Mouse (Mus musculus): Measurements from ENCODE around the gene Tmem200a. TPM values are rescaled to one million over a fixed set of nuclear protein-coding genes. Genes with fewer than 3 reads are reported as not detected.

The Tmem200a gene
- total and polyA plus RNA-seq, 3 experiments: not detected

GRCm38 (mm10) chr10:25931796-25932195, 147.1 kb downstream of the Tmem200a start:
- no peaks in the 10 kb centered on the region for H3K27me3 ChIP-seq (replicated peaks)
- dilution Hi-C loops (cut with MboI; ENCODE audit: extremely low pct_ligation_motif_present, extremely low pct_unique_long_range_greater_than_20kb, low sequenced_read_pairs): no loop called here
- in situ Hi-C loops (cut with MboI; ENCODE audit: low pct_ligation_motif_present, low pct_unique_long_range_greater_than_20kb, low sequenced_read_pairs): no loop called here
- no peaks in the 10 kb centered on the region for H3K4me1 ChIP-seq (ENCODE audit: control insufficient read depth in 1 of 2, insufficient read depth in 2 of 2)
- no peak for DNase-seq (ENCODE audit: extremely low read depth)
- H3K4me3 ChIP-seq (replicated peaks in 1 of 3; ENCODE audit: low read depth in 2 of 3, low read length in 2 of 3, poor library complexity in 1 of 3): no peak overlapping the region
- no peaks in the 10 kb centered on the region for H3K9me3 ChIP-seq (replicated peaks; ENCODE audit: low read length)
- TF ChIP-seq BHLHE40 (IDR thresholded peaks at IDR 0.05; ENCODE audit: low read depth, low read length): no peak
- no peak for TF ChIP-seq MAX (IDR thresholded peaks at IDR 0.05; ENCODE audit: low read length)
- TF ChIP-seq JUND (conservative IDR thresholded peaks at IDR 0.05; ENCODE audit: low read depth, low read length): no peak
- TF ChIP-seq SMC3 (IDR thresholded peaks at IDR 0.05; ENCODE audit: low read depth, low read length): no peak
- no peak for TF ChIP-seq MAZ (IDR thresholded peaks at IDR 0.05; ENCODE audit: low read depth, low read length)
- no peak for TF ChIP-seq MAFK (IDR thresholded peaks at IDR 0.05; ENCODE audit: insufficient replicate concordance, low read length)
- TF ChIP-seq POLR2A (IDR thresholded peaks at IDR 0.05; ENCODE audit: low read depth, low read length): no peak
- TF ChIP-seq UBTF (IDR thresholded peaks at IDR 0.05; ENCODE audit: low read depth, low read length): no peak
- TF ChIP-seq JUN (IDR thresholded peaks at IDR 0.05; ENCODE audit: insufficient read depth, low read depth, low read length): no peak
- no peak for TF ChIP-seq HCFC1 (IDR thresholded peaks at IDR 0.05; ENCODE audit: low read depth, low read length)
- no peak for TF ChIP-seq NELFE (IDR thresholded peaks at IDR 0.05; ENCODE audit: low read depth, low read length)
- no peak for TF ChIP-seq ZC3H11A (IDR thresholded peaks at IDR 0.05; ENCODE audit: low read depth, low read length)
- no peak for TF ChIP-seq NRF1 (IDR thresholded peaks at IDR 0.05; ENCODE audit: low read depth, low read length)
- no peak for TF ChIP-seq CHD2 (IDR thresholded peaks at IDR 0.05; ENCODE audit: low read length)
- TF ChIP-seq CTCF (conservative IDR thresholded peaks at IDR 0.05 in 1 of 2, IDR thresholded peaks at IDR 0.05 in 1 of 2; ENCODE audit: low read depth in 2 of 2, low read length in 2 of 2): no peak
- no peak for TF ChIP-seq KAT2A (IDR thresholded peaks at IDR 0.05; ENCODE audit: insufficient replicate concordance, low read length)
- H3K36me3 ChIP-seq (replicated peaks in 1 of 2; ENCODE audit: control insufficient read depth in 1 of 2, insufficient read depth in 1 of 2, low read length in 1 of 2): no peaks in the 10 kb centered on the region
- H3K4me2 ChIP-seq (ENCODE audit: insufficient read depth, low read depth, poor library complexity, severe bottlenecking): no peak overlapping the region
- no peaks in the 10 kb centered on the region for H3K79me2 ChIP-seq (replicated peaks; ENCODE audit: control insufficient read depth, extremely low read depth, insufficient read depth, poor library complexity, severe bottlenecking)
- no peak overlapping the region for H3K27ac ChIP-seq (ENCODE audit: insufficient read depth, low read depth)
- no peak overlapping the region for H3K9ac ChIP-seq (ENCODE audit: insufficient read depth, low read depth)

GRCm38 (mm10) chr10:25929401-25930150, 149.3 kb downstream of the Tmem200a start:
- H3K27ac ChIP-seq (ENCODE audit: insufficient read depth, low read depth): no peak overlapping the region
- no peak overlapping the region for H3K9ac ChIP-seq (ENCODE audit: insufficient read depth, low read depth)
- H3K27me3 ChIP-seq (replicated peaks): no peaks in the 10 kb centered on the region
- H3K4me1 ChIP-seq (ENCODE audit: control insufficient read depth in 1 of 2, insufficient read depth in 2 of 2): no peaks in the 10 kb centered on the region
- no peaks in the 10 kb centered on the region for H3K36me3 ChIP-seq (replicated peaks in 1 of 2; ENCODE audit: control insufficient read depth in 1 of 2, insufficient read depth in 1 of 2, low read length in 1 of 2)
- H3K4me3 ChIP-seq (replicated peaks in 1 of 3; ENCODE audit: low read depth in 2 of 3, low read length in 2 of 3, poor library complexity in 1 of 3): no peak overlapping the region
- no peak for TF ChIP-seq IRF4 (IDR thresholded peaks at IDR 0.05; ENCODE audit: low read depth, low read length)
- TF ChIP-seq TCF12 (IDR thresholded peaks at IDR 0.05; ENCODE audit: low read depth, low read length): no peak
- no peak for TF ChIP-seq UBTF (IDR thresholded peaks at IDR 0.05; ENCODE audit: low read depth, low read length)
- TF ChIP-seq E2F4 (IDR thresholded peaks at IDR 0.05; ENCODE audit: insufficient replicate concordance, low read depth, low read length): no peak
- TF ChIP-seq SMC3 (IDR thresholded peaks at IDR 0.05; ENCODE audit: low read depth, low read length): no peak
- no peak for TF ChIP-seq CHD2 (IDR thresholded peaks at IDR 0.05; ENCODE audit: low read length)
- no peaks in the 10 kb centered on the region for H3K79me2 ChIP-seq (replicated peaks; ENCODE audit: control insufficient read depth, extremely low read depth, insufficient read depth, poor library complexity, severe bottlenecking)
- H3K4me2 ChIP-seq (ENCODE audit: insufficient read depth, low read depth, poor library complexity, severe bottlenecking): no peak overlapping the region
- in situ Hi-C loops (cut with MboI; ENCODE audit: low pct_ligation_motif_present, low pct_unique_long_range_greater_than_20kb, low sequenced_read_pairs): no loop called here
- DNase-seq (ENCODE audit: extremely low read depth): no peak
- dilution Hi-C loops (cut with MboI; ENCODE audit: extremely low pct_ligation_motif_present, extremely low pct_unique_long_range_greater_than_20kb, low sequenced_read_pairs): no loop called here
- H3K9me3 ChIP-seq (replicated peaks; ENCODE audit: low read length): no peaks in the 10 kb centered on the region

Measured in CH12.LX (cell line).